Mouse (Mus musculus) G1E-ER4 (cell line): ENCODE results near the gene Ank2. TPM values are rescaled to one million over a fixed set of nuclear protein-coding genes. Genes with fewer than 3 reads are reported as not detected.

Experiments used
- GATA1 ChIP-seq: IDR thresholded peaks from one replicate; pipeline ENCODE4 v1.8.0; 2012; ENCODE audit warnings: low read length, inconsistent platforms
- polyA plus RNA-seq: library from polyadenylated mRNA; stranded (reverse); fragments of >175 nt; gene quantifications from 2 replicates; pipeline ENCODE4 v1.2.3, GENCODE M21; 2012

Ank2 gene
- polyA plus RNA-seq, 1 experiment: 19.3 TPM

GRCm38 (mm10) chr3:127458420-127458798 lies 40.7 kb downstream of the Ank2 start:
- TF ChIP-seq GATA1: no peak

GRCm38 (mm10) chr3:127457761-127458419 lies 41.3 kb downstream of the Ank2 start:
- TF ChIP-seq GATA1: no peak

- no peak for TF ChIP-seq GATA1
Observed at GRCm38 (mm10) chr3:127453738-127454137, 45.4 kb downstream of the Ank2 start.

GRCm38 (mm10) chr3:127453254-127453653 lies 45.9 kb downstream of the Ank2 start:
- TF ChIP-seq GATA1: no peak

GRCm38 (mm10) chr3:127452233-127452632 lies 46.9 kb downstream of the Ank2 start:
- no peak for TF ChIP-seq GATA1

- TF ChIP-seq GATA1: no peak
Observed at GRCm38 (mm10) chr3:127451741-127452140, 47.4 kb downstream of the Ank2 start.

- TF ChIP-seq GATA1: no peak
Observed at GRCm38 (mm10) chr3:127451070-127451469, 48.1 kb downstream of the Ank2 start.

- no peak for TF ChIP-seq GATA1
Observed at GRCm38 (mm10) chr3:127446173-127446572, 53.0 kb downstream of the Ank2 start.

- TF ChIP-seq GATA1: no peak
Observed at GRCm38 (mm10) chr3:127433291-127433690, 65.9 kb downstream of the Ank2 start.

GRCm38 (mm10) chr3:127429866-127430265 lies 69.3 kb downstream of the Ank2 start:
- TF ChIP-seq GATA1: no peak

GRCm38 (mm10) chr3:127428527-127428926 lies 70.6 kb downstream of the Ank2 start:
- TF ChIP-seq GATA1: no peak

- TF ChIP-seq GATA1: no peak
Observed at GRCm38 (mm10) chr3:127416950-127417349, 82.2 kb downstream of the Ank2 start.

- no peak for TF ChIP-seq GATA1
Observed at GRCm38 (mm10) chr3:127414438-127414837, 84.7 kb downstream of the Ank2 start.

GRCm38 (mm10) chr3:127408684-127409550 lies 90.2 kb downstream of the Ank2 start:
- TF ChIP-seq GATA1: no peak

- TF ChIP-seq GATA1: no peak
Observed at GRCm38 (mm10) chr3:127407868-127408574, 91.1 kb downstream of the Ank2 start.

- no peak for TF ChIP-seq GATA1
Observed at GRCm38 (mm10) chr3:127406883-127407282, 92.3 kb downstream of the Ank2 start.
